Comparison of ENCODE assay signal across 16 mouse cellular contexts in the genomic region with DNA sequence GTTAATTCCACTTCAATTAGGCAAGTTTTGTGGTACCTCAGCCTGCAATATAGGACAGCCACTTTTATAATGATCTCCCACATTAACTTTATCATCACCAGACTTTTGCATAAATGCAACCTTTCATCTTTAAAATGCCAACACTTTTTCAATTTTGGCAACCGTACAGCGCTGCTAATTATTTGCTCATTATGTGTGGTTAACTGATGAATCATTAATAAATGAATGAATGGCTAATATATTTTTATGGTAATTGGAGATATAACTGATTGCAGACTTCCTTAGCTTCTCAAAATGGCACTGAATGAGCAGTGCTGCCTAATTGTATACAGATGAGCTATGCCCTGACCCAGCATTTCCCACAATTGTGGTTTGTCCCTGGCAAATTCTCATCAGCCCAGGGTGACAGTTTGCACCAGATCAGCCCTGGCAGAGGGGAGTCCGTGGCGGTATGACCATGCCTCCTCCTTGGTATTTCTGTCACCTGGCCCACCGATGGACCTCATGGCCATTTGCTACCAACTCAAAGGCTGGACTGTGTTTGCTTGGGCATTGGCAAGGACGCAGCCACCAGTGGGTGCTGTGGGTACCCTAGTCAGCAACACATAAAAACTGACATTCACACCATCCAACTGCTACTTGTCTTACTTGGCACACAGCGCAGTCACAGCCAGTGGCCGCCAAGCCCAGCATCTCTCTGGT.
A peak's percentile ranks its signal among the peaks of the same experiment; 100 is the strongest.
DNase-seq lines count a peak whose midpoint lies in the region; ATAC-seq and TF ChIP-seq lines count a peak whose summit lies in the region.
"Had no signal": no experiment of that assay in that cellular context is flagged by ENCODE, and none has a peak within 500 bp of the region (broad histone marks: within the 10 kb centered on the region; RNA-seq: fewer than 3 reads in every experiment).

No protein-coding gene starts in this region.

- no peaks in the 10 kb centered on the region for H3K4me1 ChIP-seq in kidney, adult 2 months (ENCODE audit: control insufficient read depth, insufficient read depth, low read length)
- peaks cover 21% of the 10 kb centered on the region for H3K4me1 ChIP-seq in kidney, embryonic 15.5 days
- peaks cover 11% of the 10 kb centered on the region; the same call in 1 of the 2 replicates for H3K4me1 ChIP-seq in forebrain, postnatal 0 days (ENCODE audit: insufficient read depth)
- H3K4me1 ChIP-seq in limb, embryonic 13.5 days, result peaks cover 57% of the 10 kb centered on the region
- H3K4me1 ChIP-seq in neural tube, embryonic 14.5 days (ENCODE audit: control insufficient read depth, insufficient read depth, low read length), result peaks cover 13% of the 10 kb centered on the region
- H3K4me1 ChIP-seq in heart, embryonic 10.5 days, result peaks cover 19% of the 10 kb centered on the region

- no peaks in the 10 kb centered on the region for H3K36me3 ChIP-seq in kidney, adult 2 months (ENCODE audit: control insufficient read depth, insufficient read depth, low read length)
- no peaks in the 10 kb centered on the region for H3K36me3 ChIP-seq in kidney, embryonic 15.5 days
- H3K36me3 ChIP-seq in forebrain, postnatal 0 days (ENCODE audit: insufficient read depth), result no peaks in the 10 kb centered on the region
- no peaks in the 10 kb centered on the region for H3K36me3 ChIP-seq in limb, embryonic 13.5 days
- no peaks in the 10 kb centered on the region for H3K36me3 ChIP-seq in neural tube, embryonic 14.5 days (ENCODE audit: control insufficient read depth, insufficient read depth, low read length)
- H3K36me3 ChIP-seq in heart, embryonic 10.5 days, result no peaks in the 10 kb centered on the region
- H3K36me3 ChIP-seq: embryonic facial prominence, embryonic 13.5 days; G1E had no signal

- 82% methylated on average over 8 of the region's 8 CpGs for WGBS in kidney, adult 2 months
- WGBS in kidney, embryonic 15.5 days, result 84% methylated on average over 8 of the region's 8 CpGs
- 48% methylated on average over 8 of the region's 8 CpGs for WGBS in forebrain, postnatal 0 days
- 40% methylated on average over 8 of the region's 8 CpGs for WGBS in limb, embryonic 13.5 days
- WGBS in neural tube, embryonic 14.5 days, result 58% methylated on average over 8 of the region's 8 CpGs
- 89% methylated on average over 8 of the region's 8 CpGs for WGBS in heart, embryonic 10.5 days

- no peak overlapping the region for H3K4me2 ChIP-seq in kidney, embryonic 15.5 days
- no peak overlapping the region for H3K4me2 ChIP-seq in forebrain, postnatal 0 days (ENCODE audit: low read depth)
- H3K4me2 ChIP-seq in limb, embryonic 13.5 days (replicated peaks), result no peak overlapping the region
- no peak overlapping the region for H3K4me2 ChIP-seq in neural tube, embryonic 14.5 days (ENCODE audit: low read depth, low read length)
- H3K4me2 ChIP-seq: heart, embryonic 11.5 days had no signal

- no peak for TF ChIP-seq CTCF in kidney, adult 2 months (conservative IDR thresholded peaks at IDR 0.05; ENCODE audit: insufficient read depth, insufficient read length, low read depth, low read length)
- TF ChIP-seq CTCF in forebrain, postnatal 0 days (IDR thresholded peaks at IDR 0.05; ENCODE audit: low read depth), result peak; percentile 33

- H3K9me3 ChIP-seq in kidney, embryonic 15.5 days (replicated peaks), result no peaks in the 10 kb centered on the region
- no peaks in the 10 kb centered on the region for H3K9me3 ChIP-seq in forebrain, postnatal 0 days (ENCODE audit: low read length)
- H3K9me3 ChIP-seq in limb, embryonic 13.5 days, result no peaks in the 10 kb centered on the region
- H3K9me3 ChIP-seq in neural tube, embryonic 14.5 days (ENCODE audit: control insufficient read depth, low read length), result no peaks in the 10 kb centered on the region
- H3K9me3 ChIP-seq in heart, embryonic 10.5 days, result no peaks in the 10 kb centered on the region
- H3K9me3 ChIP-seq: embryonic facial prominence, embryonic 13.5 days; G1E had no signal

- peak; percentile 27 for DNase-seq in kidney, adult 2 months
- no peak for DNase-seq in forebrain, postnatal 0 days
- no peak for DNase-seq in heart, embryonic 10.5 days (ENCODE audit: low spot score)
- DNase-seq: cerebellum, adult 8-10 months; kidney, postnatal 4 days; lung, adult 2 months; thymus, adult 2 months had no signal

- no peak overlapping the region for H3K9ac ChIP-seq in kidney, embryonic 15.5 days
- no peak overlapping the region for H3K9ac ChIP-seq in forebrain, postnatal 0 days
- no peak overlapping the region for H3K9ac ChIP-seq in limb, embryonic 13.5 days
- H3K9ac ChIP-seq in neural tube, embryonic 14.5 days (replicated peaks; ENCODE audit: low read depth, low read length), result no peak overlapping the region
- H3K9ac ChIP-seq: embryonic facial prominence, embryonic 13.5 days had no signal

- no peak overlapping the region for H3K4me3 ChIP-seq in kidney, adult 2 months (ENCODE audit: insufficient read depth, low read depth, low read length)
- H3K4me3 ChIP-seq in kidney, embryonic 15.5 days (replicated peaks), result no peak overlapping the region
- H3K4me3 ChIP-seq in forebrain, postnatal 0 days (ENCODE audit: low read depth, low read length), result no peak overlapping the region
- no peak overlapping the region for H3K4me3 ChIP-seq in limb, embryonic 13.5 days
- H3K4me3 ChIP-seq in neural tube, embryonic 14.5 days (ENCODE audit: low read depth, low read length), result no peak overlapping the region
- H3K4me3 ChIP-seq in heart, embryonic 10.5 days, result no peak overlapping the region
- H3K4me3 ChIP-seq: embryonic facial prominence, embryonic 13.5 days had no signal

- 0 out of 2 replicates have a peak, but pooled peaks cover 2% of the 10 kb centered on the region for H3K27me3 ChIP-seq in kidney, adult 2 months (replicated peaks; ENCODE audit: control insufficient read depth, insufficient read depth, low read length)
- no peaks in the 10 kb centered on the region for H3K27me3 ChIP-seq in kidney, embryonic 15.5 days
- H3K27me3 ChIP-seq in forebrain, postnatal 0 days (ENCODE audit: insufficient read depth, low read length), result peaks cover 2% of the 10 kb centered on the region
- H3K27me3 ChIP-seq in limb, embryonic 13.5 days, result peaks cover 20% of the 10 kb centered on the region
- H3K27me3 ChIP-seq in neural tube, embryonic 14.5 days (ENCODE audit: control insufficient read depth, insufficient read depth, low read length), result no peaks in the 10 kb centered on the region
- no peaks in the 10 kb centered on the region; the same call in 1 of the 2 replicates for H3K27me3 ChIP-seq in heart, embryonic 10.5 days (ENCODE audit: insufficient read depth, poor library complexity, severe bottlenecking)

- TF ChIP-seq POLR2A in kidney, adult 2 months (IDR thresholded peaks at IDR 0.05; ENCODE audit: low read depth, low read length), result no peak

- ATAC-seq in kidney, embryonic 15.5 days (replicated peaks; ENCODE audit: low FRiP score), result no peak
- ATAC-seq in forebrain, postnatal 0 days, result no peak
- no peak for ATAC-seq in limb, embryonic 13.5 days (ENCODE audit: low FRiP score, low read depth)
- ATAC-seq in neural tube, embryonic 14.5 days (ENCODE audit: low read depth), result peak; percentile 23
- ATAC-seq in megakaryocyte progenitor cell, adult 5-6 weeks (replicated peaks; ENCODE audit: poor library complexity), result no peak
- ATAC-seq in cerebellum, adult (ENCODE audit: insufficient number of reproducible peaks, low FRiP score, low TSS enrichment), result no peak
- ATAC-seq: activated CD4-positive, CD25-positive, alpha-beta regulatory T cell, adult 4 months had no signal

- H3K27ac ChIP-seq in kidney, adult 2 months (ENCODE audit: insufficient read depth, low read depth, low read length), result no peak overlapping the region
- no peak overlapping the region for H3K27ac ChIP-seq in kidney, embryonic 15.5 days
- no peak overlapping the region for H3K27ac ChIP-seq in forebrain, postnatal 0 days (ENCODE audit: low read depth, low read length)
- H3K27ac ChIP-seq in limb, embryonic 13.5 days, result peak overlapping the region; percentile 28; the same call in 1 of the 2 replicates
- peak overlapping the region; percentile 48 for H3K27ac ChIP-seq in neural tube, embryonic 14.5 days (ENCODE audit: low read depth, low read length)
- no peak overlapping the region for H3K27ac ChIP-seq in heart, embryonic 10.5 days

Comparison
In these comparisons a context has a peak if more than half of its experiments do, and no peak if none do; other contexts are left out.
1. H3K27ac ChIP-seq: peak in limb, embryonic 13.5 days (single experiment) and neural tube, embryonic 14.5 days (single experiment); none in kidney, adult 2 months (single experiment), kidney, embryonic 15.5 days (single experiment), forebrain, postnatal 0 days (single experiment) and heart, embryonic 10.5 days (single experiment).